ENCODE assay signal across 27 mouse cellular contexts in the genomic region with DNA sequence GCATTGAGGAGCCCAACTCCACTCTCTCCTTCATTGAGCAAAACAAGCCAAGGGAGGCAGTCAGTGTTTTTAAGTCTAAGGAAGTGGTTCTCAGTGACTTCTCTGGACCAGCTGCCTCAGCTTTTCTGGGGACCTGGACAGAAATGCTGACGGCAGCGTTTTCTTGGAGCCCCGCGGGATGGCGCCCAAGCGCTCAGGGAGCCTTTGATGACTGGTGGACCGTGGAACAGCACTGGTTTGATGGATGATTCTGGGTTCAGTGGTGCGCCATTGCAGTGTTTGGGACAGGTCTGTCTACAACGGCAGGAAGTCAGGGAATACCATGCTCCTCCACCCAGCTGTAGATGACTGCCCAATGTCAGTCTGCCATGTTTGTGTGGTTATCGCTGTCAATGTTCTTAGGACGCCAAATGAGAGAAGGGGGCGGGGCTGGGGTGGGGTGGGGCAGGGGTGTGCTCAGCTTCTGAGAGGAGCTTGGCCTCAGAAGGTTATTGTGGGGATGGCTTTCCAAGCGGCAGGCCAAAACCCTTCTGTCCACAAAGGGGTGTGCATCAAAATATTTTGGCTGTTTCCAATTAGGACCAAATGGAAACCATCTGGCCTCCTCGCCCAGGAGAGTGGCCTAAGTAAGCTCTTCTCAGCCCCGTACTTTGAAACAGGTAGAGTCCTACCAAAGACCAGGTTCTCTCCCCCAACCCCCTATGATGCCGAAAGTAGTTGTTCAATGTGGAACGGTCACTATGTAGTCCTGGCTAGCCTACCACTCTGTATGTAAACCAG. TPM values are rescaled to one million over a fixed set of nuclear protein-coding genes. Genes with fewer than 3 reads are reported as not detected.
DNase-seq lines count a peak whose midpoint lies in the region; ATAC-seq and TF ChIP-seq lines count a peak whose summit lies in the region.
"Had no signal": no experiment of that assay in that cellular context is flagged by ENCODE, and none has a peak within 500 bp of the region (broad histone marks: within the 10 kb centered on the region; RNA-seq: fewer than 3 reads in every experiment).

No protein-coding gene starts in this region.

- no peak; the same call in 1 of the 2 replicates for TF ChIP-seq CTCF in kidney, postnatal 0 days (IDR thresholded peaks at IDR 0.05; ENCODE audit: low read depth)

- no peaks in the 10 kb centered on the region for H3K27me3 ChIP-seq in kidney, postnatal 0 days (ENCODE audit: insufficient read depth, low read length)
- no peaks in the 10 kb centered on the region for H3K27me3 ChIP-seq in limb, embryonic 11.5 days (ENCODE audit: control insufficient read depth, insufficient read depth, low read length)
- H3K27me3 ChIP-seq: embryonic facial prominence, embryonic 13.5 days; heart, embryonic 15.5 days; hindbrain, embryonic 15.5 days; intestine, embryonic 15.5 days; limb, embryonic 15.5 days; midbrain, embryonic 13.5 days had no signal

- in situ Hi-C loops in ES-E14 (cut with MboI; ENCODE audit: low sequenced_read_pairs in 2 of 2, unreplicated experiment in 2 of 2) = no loop called here

- DNase-seq in kidney, postnatal 0 days (ENCODE audit: low spot score) = peak; percentile 9
- DNase-seq in kidney, postnatal 10 days = no peak
- no peak for DNase-seq in ES-E14 (ENCODE audit: low read depth, low spot score)
- peak; percentile 18 for DNase-seq in embryo, embryonic 9.5 days (ENCODE audit: extremely low spot score)
- DNase-seq in limb, embryonic 11.5 days (ENCODE audit: low spot score) = peak; percentile 63
- DNase-seq in gastrocnemius, postnatal 4 days (ENCODE audit: low spot score in 2 of 2) = no peak
- no peak for DNase-seq in spleen, postnatal 4 days (ENCODE audit: low spot score in 2 of 2)
- DNase-seq: adrenal gland, adult 8-10 months; cerebellum, adult 8-10 months; cerebellum, postnatal 36 days; gastrocnemius, postnatal 36 days; heart, postnatal 36 days; kidney, adult 8-10 months; kidney, postnatal 25 days; lung, embryonic 14.5 days; thymus, postnatal 25 days had no signal

- H3K36me3 ChIP-seq in kidney, postnatal 0 days (ENCODE audit: insufficient read depth, low read length) = no peaks in the 10 kb centered on the region
- H3K36me3 ChIP-seq in ES-E14 (ENCODE audit: control insufficient read depth, insufficient read depth, low read length, poor library complexity, severe bottlenecking) = no peaks in the 10 kb centered on the region
- H3K36me3 ChIP-seq in limb, embryonic 11.5 days (ENCODE audit: control insufficient read depth, insufficient read depth, low read length) = no peaks in the 10 kb centered on the region
- H3K36me3 ChIP-seq: embryonic facial prominence, embryonic 13.5 days; heart, embryonic 15.5 days; hindbrain, embryonic 15.5 days; intestine, embryonic 15.5 days; limb, embryonic 15.5 days; midbrain, embryonic 13.5 days had no signal

- H3K4me3 ChIP-seq in kidney, postnatal 0 days (replicated peaks; ENCODE audit: low read depth, low read length) = no peak overlapping the region
- peak overlapping the region; percentile 35 to 50; a peak in 1 of 4 replicates for H3K4me3 ChIP-seq in ES-E14 (ENCODE audit: insufficient read depth in 1 of 2, low read depth in 1 of 2, low read length in 2 of 2, poor library complexity in 1 of 2, severe bottlenecking in 1 of 2)
- H3K4me3 ChIP-seq in limb, embryonic 11.5 days (ENCODE audit: low read depth, low read length) = no peak overlapping the region
- H3K4me3 ChIP-seq: embryonic facial prominence, embryonic 13.5 days; heart, embryonic 15.5 days; hindbrain, embryonic 15.5 days; intestine, embryonic 15.5 days; limb, embryonic 15.5 days; midbrain, embryonic 13.5 days had no signal

- no peaks in the 10 kb centered on the region for H3K9me3 ChIP-seq in kidney, postnatal 0 days (replicated peaks; ENCODE audit: low read length)
- H3K9me3 ChIP-seq in ES-E14 (ENCODE audit: control insufficient read depth, insufficient read depth, low read depth, low read length) = no peaks in the 10 kb centered on the region
- H3K9me3 ChIP-seq in limb, embryonic 11.5 days (ENCODE audit: control insufficient read depth, low read length) = no peaks in the 10 kb centered on the region
- H3K9me3 ChIP-seq: embryonic facial prominence, embryonic 13.5 days; heart, embryonic 15.5 days; hindbrain, embryonic 15.5 days; intestine, embryonic 15.5 days; limb, embryonic 15.5 days had no signal

- H3K27ac ChIP-seq in kidney, postnatal 0 days = no peak overlapping the region
- no peak overlapping the region for H3K27ac ChIP-seq in ES-E14 (ENCODE audit: insufficient read depth, low read depth, low read length, poor library complexity, severe bottlenecking)
- no peak overlapping the region for H3K27ac ChIP-seq in limb, embryonic 11.5 days (replicated peaks; ENCODE audit: low read depth, low read length)
- H3K27ac ChIP-seq: heart, embryonic 15.5 days; intestine, embryonic 15.5 days; liver, embryonic 14.5 days; midbrain, embryonic 13.5 days had no signal

- WGBS in kidney, postnatal 0 days = 71% methylated on average over 17 of the region's 17 CpGs
- WGBS in limb, embryonic 11.5 days = 49% methylated on average over 17 of the region's 17 CpGs

- H3K4me1 ChIP-seq in kidney, postnatal 0 days (replicated peaks; ENCODE audit: insufficient read depth, low read length) = 0 out of 2 replicates have a peak, but pooled peaks cover 10% of the 10 kb centered on the region
- peaks cover 0 to 8% of the 10 kb centered on the region in 2 experiments; a peak in 2 of 4 replicates for H3K4me1 ChIP-seq in ES-E14 (ENCODE audit: control insufficient read depth in 2 of 2, insufficient read depth in 2 of 2, low read length in 2 of 2, poor library complexity in 1 of 2)
- H3K4me1 ChIP-seq in limb, embryonic 11.5 days (ENCODE audit: control insufficient read depth, insufficient read depth, low read length) = peaks cover 14% of the 10 kb centered on the region
- H3K4me1 ChIP-seq: heart, embryonic 15.5 days had no signal

- H3K4me2 ChIP-seq in kidney, postnatal 0 days (ENCODE audit: low read length) = no peak overlapping the region
- H3K4me2 ChIP-seq in limb, embryonic 11.5 days (ENCODE audit: low read depth, severe bottlenecking) = no peak overlapping the region
- H3K4me2 ChIP-seq: embryonic facial prominence, embryonic 13.5 days; heart, embryonic 15.5 days; hindbrain, embryonic 15.5 days; intestine, embryonic 15.5 days; limb, embryonic 15.5 days; lung, embryonic 14.5 days; midbrain, embryonic 13.5 days had no signal

- ATAC-seq in kidney, postnatal 0 days (replicated peaks; ENCODE audit: low FRiP score, low read depth) = no peak
- ATAC-seq in limb, embryonic 11.5 days (ENCODE audit: insufficient number of reproducible peaks, low FRiP score, low TSS enrichment, low read depth) = no peak
- ATAC-seq in cerebellum, adult (ENCODE audit: insufficient number of reproducible peaks, low FRiP score, low TSS enrichment) = no peak
- ATAC-seq: forebrain, embryonic 14.5 days; intestine, embryonic 15.5 days; midbrain, embryonic 13.5 days had no signal

- no peak overlapping the region for H3K9ac ChIP-seq in kidney, postnatal 0 days (ENCODE audit: low read depth, low read length)
- H3K9ac ChIP-seq in ES-E14 (ENCODE audit: insufficient read depth, low read depth, low read length, poor library complexity, severe bottlenecking) = no peak overlapping the region
- H3K9ac ChIP-seq in limb, embryonic 11.5 days (ENCODE audit: low read length) = no peak overlapping the region
- H3K9ac ChIP-seq: embryonic facial prominence, embryonic 13.5 days; heart, embryonic 15.5 days; hindbrain, embryonic 15.5 days; intestine, embryonic 15.5 days; limb, embryonic 15.5 days; liver, embryonic 14.5 days; lung, embryonic 14.5 days; midbrain, embryonic 13.5 days had no signal

TF ChIP-seq in ES-E14, 5 proteins besides CTCF, POLR2A, EP300 and RAD21:
- TF ChIP-seq MAFK (IDR thresholded peaks at IDR 0.05; ENCODE audit: insufficient read depth, low read depth, low read length) (peak; percentile 100), HCFC1 (IDR thresholded peaks at IDR 0.05; ENCODE audit: borderline replicate concordance, insufficient read depth, low read length) (no peak)

RNA-seq across cellular contexts. Expression of a gene that starts 20.8 kb away (rescaled TPM):
- polyA plus RNA-seq in kidney, postnatal 0 days (2015; fragmentation: Nextera tagmentation; extraction: Ambion mirVana) = 0.09 TPM in 1 of 2 replicates, not detected in the other
- total RNA-seq in ES-E14 (2012; rRNA removed) = 0.32 and 0.40 TPM in 2 replicates
- polyA plus RNA-seq in limb, embryonic 11.5 days (2014; fragmentation: Nextera tagmentation; extraction: Ambion mirVana) = not detected in 2 replicates
- total RNA-seq in gastrocnemius, postnatal 4 days (2021) = 1 to 10 TPM in 1 of 2 experiments, under 1 TPM in 1; 0.66 to 1.0 TPM
- total RNA-seq: heart, postnatal 36 days; monocyte, adult 5-6 weeks; neutrophil, adult 5-6 weeks had no signal
- polyA plus RNA-seq: embryonic facial prominence, embryonic 13.5 days; heart, embryonic 15.5 days; intestine, embryonic 15.5 days; lung, embryonic 14.5 days; midbrain, embryonic 13.5 days had no signal

RNA-seq across cellular contexts. Expression of a gene that starts 25.8 kb away (rescaled TPM):
- 241 and 255 TPM in 2 replicates for polyA plus RNA-seq in kidney, postnatal 0 days (2015; fragmentation: Nextera tagmentation; extraction: Ambion mirVana)
- total RNA-seq in ES-E14 (2012; rRNA removed) = 152 and 198 TPM in 2 replicates
- polyA plus RNA-seq in limb, embryonic 11.5 days (2014; fragmentation: Nextera tagmentation; extraction: Ambion mirVana) = 275 and 276 TPM in 2 replicates
- total RNA-seq in gastrocnemius, postnatal 4 days (2021) = 10 to 100 TPM; 87.3 to 91.2 TPM

Comparison
In these comparisons a context has a peak if more than half of its experiments do, and no peak if none do; other contexts are left out.
1. DNase-seq: peak in kidney, postnatal 0 days (single experiment), embryo, embryonic 9.5 days (single experiment) and limb, embryonic 11.5 days (single experiment); none in kidney, postnatal 10 days (single experiment), ES-E14 (single experiment), gastrocnemius, postnatal 4 days (0 of 2) and spleen, postnatal 4 days (0 of 2).
2. H3K4me3 ChIP-seq: peak in ES-E14 (2 of 2); none in kidney, postnatal 0 days (single experiment) and limb, embryonic 11.5 days (single experiment).